Mouse (Mus musculus): ENCODE measurements around the gene Hspb11. TPM values are rescaled to one million over a fixed set of nuclear protein-coding genes. Genes with fewer than 3 reads are reported as not detected.

Gene Hspb11
- total RNA-seq, 2 experiments from 2014 or later: 17.8 to 18.6 TPM

GRCm38 (mm10) chr4:107303531-107303930 lies 50.1 kb downstream of the Hspb11 start:
- DNase-seq (ENCODE audit: low spot score in 2 of 2): no peak

- no peak for DNase-seq (ENCODE audit: low spot score in 2 of 2)
Observed at GRCm38 (mm10) chr4:107306966-107307365, 53.6 kb downstream of the Hspb11 start, which contains the start of gene Dio1. Gene Dio1 (minus strand): TSS chr4:107307169.

- DNase-seq (ENCODE audit: low spot score in 2 of 2): peak; percentile 84 to 90
Observed at GRCm38 (mm10) chr4:107313690-107314478, 60.5 kb downstream of the Hspb11 start, which contains the start of gene Yipf1. Gene Yipf1 (plus strand): TSS chr4:107314363.

DNA sequence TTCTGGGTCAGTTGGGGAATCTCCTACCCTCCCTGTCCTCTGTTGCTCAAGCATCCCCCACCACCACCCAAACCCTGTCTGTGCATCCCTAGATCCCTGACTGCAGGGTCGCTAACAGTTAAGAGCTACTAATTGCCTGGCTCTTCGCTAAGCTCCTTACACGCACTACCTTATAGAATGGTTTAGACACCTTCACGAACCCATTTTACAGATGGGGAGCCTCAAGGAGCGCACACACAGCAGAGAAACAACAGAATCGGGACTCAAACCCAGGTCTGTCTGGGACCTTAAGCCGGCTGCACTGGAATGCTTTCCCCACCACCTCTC lies 61.0 kb downstream of the Hspb11 start:
- no peak for DNase-seq (ENCODE audit: low spot score in 2 of 2)

DNA sequence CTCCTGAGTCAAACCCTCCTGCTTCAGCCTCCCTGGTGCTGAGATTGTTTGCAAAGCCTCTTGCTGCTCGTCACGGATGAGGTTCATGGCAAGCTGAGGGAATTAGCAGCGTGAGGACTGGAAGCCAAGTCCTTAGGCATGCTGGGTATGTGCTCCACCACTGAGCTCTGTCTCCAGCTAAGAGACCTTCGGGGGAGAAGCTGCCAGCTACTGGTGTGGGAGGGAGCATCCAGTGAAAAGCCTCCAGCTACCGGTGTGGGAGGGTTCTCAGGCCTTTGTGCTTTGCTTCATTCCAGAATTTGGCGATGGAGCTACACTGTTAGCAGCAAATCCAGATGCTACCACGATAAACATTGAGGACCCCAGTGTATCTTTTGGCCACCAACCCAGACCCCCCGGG lies 65.3 kb downstream of the Hspb11 start:
- no peak for DNase-seq (ENCODE audit: low spot score in 2 of 2)

GRCm38 (mm10) chr4:107321041-107321440 lies 67.6 kb downstream of the Hspb11 start:
- no peak for DNase-seq (ENCODE audit: low spot score in 2 of 2)

DNA sequence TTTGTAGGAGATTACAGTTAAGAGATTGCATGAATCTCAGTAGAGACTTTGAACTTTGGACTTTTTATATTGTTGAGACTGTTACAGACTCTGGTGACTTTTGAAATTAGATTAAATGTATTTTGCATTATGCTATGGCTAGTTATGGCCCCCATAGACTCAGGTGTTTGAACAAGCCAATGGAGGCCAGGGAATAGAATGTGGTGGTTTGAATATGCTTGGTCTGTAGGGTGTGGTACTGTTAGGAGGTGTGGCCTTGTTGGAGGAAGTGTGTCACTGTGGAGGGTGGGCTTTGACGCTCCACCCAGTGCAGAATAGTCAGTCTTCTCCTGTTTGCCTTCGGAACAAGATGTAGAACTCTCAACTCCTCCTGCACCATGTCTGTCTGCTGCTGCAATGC lies 69.7 kb downstream of the Hspb11 start:
- no peak for DNase-seq (ENCODE audit: low spot score in 2 of 2)

DNA sequence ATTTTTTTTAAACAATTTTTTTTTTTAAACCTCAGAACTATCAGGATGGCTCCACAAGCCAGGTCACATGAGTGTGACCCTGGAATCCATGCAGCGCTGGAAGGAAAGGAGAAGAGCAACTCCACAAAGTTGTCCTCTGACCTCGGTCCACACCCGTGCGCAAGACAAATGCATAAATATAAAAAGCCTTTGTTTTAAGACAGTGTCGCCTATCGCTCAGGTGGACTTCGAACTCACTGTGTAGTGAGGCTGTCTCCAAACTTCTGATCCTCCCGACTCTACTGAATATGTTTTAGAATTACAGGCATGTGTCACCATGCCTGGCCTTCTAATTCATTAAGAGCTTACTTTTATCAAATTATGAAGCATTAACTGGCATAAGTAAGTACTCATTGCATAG lies 75.1 kb downstream of the Hspb11 start:
- DNase-seq (ENCODE audit: low spot score in 2 of 2): no peak

Other genes with a start within 250 kb of the Hspb11 start
- 10 to 100 TPM; 54.8 to 64.0 TPM for gene Mrpl37, start 186.7 kb upstream of the Hspb11 start, total RNA-seq (2021)
- 1 to 10 TPM; 6.3 to 7.6 TPM for gene Cyb5rl, start 186.6 kb upstream of the Hspb11 start, total RNA-seq (2021)
- gene Cdcp2, start 156.7 kb upstream of the Hspb11 start, total RNA-seq (2021): not detected
- 100 to 1,000 TPM; 233 to 241 TPM for gene Tmem59, start 75.2 kb upstream of the Hspb11 start, total RNA-seq (2021)
- 10 to 100 TPM; 14.0 to 15.9 TPM for gene Tceanc2, start 74.5 kb upstream of the Hspb11 start, total RNA-seq (2021)
- gene Ldlrad1, start 44.4 kb upstream of the Hspb11 start, total RNA-seq (2021): not detected
- gene Lrrc42, start 61 bp upstream of the Hspb11 start, total RNA-seq (2021): 10 to 100 TPM; 29.7 to 32.0 TPM
- not detected for gene Dio1, start 53.6 kb downstream of the Hspb11 start, total RNA-seq (2021)
- 10 to 100 TPM; 45.2 to 47.4 TPM for gene Yipf1, start 60.8 kb downstream of the Hspb11 start, total RNA-seq (2021)
- 10 to 100 TPM in 1 of 2 experiments, 1 to 10 TPM in 1; 9.7 to 11.6 TPM for gene Ndc1, start 114.2 kb downstream of the Hspb11 start, total RNA-seq (2021)
- gene Glis1, start 181.0 kb downstream of the Hspb11 start, total RNA-seq (2021): under 1 TPM; 0.93 to 0.94 TPM